Mouse (Mus musculus) left cerebral cortex, postnatal 14 days (tissue): ENCODE measurements around the gene Srcap. TPM values are rescaled to one million over a fixed set of nuclear protein-coding genes. Genes with fewer than 3 reads are reported as not detected.
A peak's percentile ranks its signal among the peaks of the same experiment; 100 is the strongest.
"Not testable (repeated sequence)": the region's sequence is repeated elsewhere in the genome, so short reads cannot be mapped to it uniquely, and the experiment has no call there.

ENCODE experiments used
- DNase-seq, 2 experiments: peaks; one replicate each; pipeline ENCODE4 v3.0.0; 2021 to 2022; ENCODE audit warnings: low spot score in 2 of 2, mixed read lengths in 1 of 2
- intact Hi-C: fragments of 180-260 bp; cut with DNase I; formaldehyde crosslinking; loops from one replicate; pipeline ENCODE4 v1.15.1; 2025
- total RNA-seq, 2 experiments: library from RNA; stranded (reverse); gene quantifications; 2 replicates each; pipeline ENCODE4 v1.2.3; 2021

The Srcap gene
- total RNA-seq, 2 experiments from 2014 or later: 112 to 114 TPM

DNA sequence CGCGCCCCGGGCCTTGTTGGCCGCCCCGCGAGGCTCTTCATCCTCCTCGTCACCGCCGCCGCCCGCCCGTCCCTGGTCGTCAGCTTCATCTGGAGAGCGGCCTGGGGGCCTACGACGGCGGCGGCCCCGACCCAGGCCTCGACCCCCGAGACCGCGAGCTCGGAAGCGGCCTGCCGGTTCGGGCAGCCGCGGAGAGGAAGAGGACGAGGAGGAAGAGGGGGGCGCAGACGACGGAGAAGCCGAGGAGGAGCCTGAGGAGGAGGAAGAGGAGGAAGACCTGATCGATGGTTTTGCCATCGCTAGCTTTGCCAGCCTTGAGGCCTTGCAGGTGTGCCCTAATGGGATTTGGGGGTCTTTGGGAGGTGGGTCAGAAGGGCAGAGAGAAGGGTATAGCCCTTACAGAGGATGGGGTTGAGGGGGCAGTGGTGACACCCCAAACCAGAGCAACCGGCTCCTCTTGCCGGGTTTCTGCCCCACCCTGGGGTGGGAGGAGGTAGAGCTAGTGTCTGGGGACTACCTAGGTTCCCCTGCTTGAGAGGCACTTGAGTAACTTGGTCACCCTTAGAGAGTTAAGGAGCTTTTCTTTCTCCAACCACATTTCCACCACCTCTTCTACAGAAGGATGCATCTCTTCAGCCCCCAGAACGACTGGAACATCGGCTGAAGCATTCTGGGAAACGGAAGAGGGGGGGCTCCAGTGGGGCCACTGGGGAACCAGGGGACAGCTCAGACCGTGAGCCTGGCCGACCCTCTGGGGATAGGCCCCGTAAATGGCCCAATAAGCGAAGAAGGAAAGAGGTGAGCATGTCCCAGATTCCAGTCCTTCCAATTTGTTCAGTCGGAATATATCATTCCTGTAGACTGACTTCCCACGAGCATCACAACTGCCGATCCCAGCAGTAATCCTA is 32.2 kb upstream of the Srcap start:
- intact Hi-C loops: loop anchor here (5.0 kb wide), 1 partner anchor 217 kb away; the partner anchor contains the start of gene Dctpp1
- DNase-seq: peak in 1 of 2 experiments; percentile 12

DNA sequence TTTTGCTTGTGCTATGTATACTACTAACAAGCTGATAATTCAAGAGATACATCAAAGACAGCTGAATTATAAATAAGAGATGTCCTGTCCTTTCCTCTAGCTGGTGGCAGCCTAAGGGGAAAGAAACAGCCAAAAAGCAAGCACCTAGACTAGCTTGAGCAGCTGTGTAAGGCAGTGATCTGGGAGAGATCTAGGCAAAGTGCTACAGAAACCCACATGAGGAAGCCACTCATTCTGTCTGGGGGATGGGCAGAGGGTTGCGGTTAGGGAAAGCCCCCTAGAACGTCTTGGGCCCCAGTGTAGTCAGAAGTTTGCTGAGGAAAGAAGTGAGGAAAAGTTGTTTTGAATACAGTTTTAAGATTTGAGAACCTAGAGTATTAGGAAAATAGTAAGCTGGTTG is 31.5 kb upstream of the Srcap start:
- intact Hi-C loops: no loop called here
- DNase-seq: no peak

GRCm38 (mm10) chr7:127485416-127485815 is 26.4 kb upstream of the Srcap start:
- no peak for DNase-seq
- intact Hi-C loops: no loop called here

- DNase-seq, intact Hi-C loops: not testable (repeated sequence)
Observed at GRCm38 (mm10) chr7:127488364-127488763, 23.4 kb upstream of the Srcap start.

DNA sequence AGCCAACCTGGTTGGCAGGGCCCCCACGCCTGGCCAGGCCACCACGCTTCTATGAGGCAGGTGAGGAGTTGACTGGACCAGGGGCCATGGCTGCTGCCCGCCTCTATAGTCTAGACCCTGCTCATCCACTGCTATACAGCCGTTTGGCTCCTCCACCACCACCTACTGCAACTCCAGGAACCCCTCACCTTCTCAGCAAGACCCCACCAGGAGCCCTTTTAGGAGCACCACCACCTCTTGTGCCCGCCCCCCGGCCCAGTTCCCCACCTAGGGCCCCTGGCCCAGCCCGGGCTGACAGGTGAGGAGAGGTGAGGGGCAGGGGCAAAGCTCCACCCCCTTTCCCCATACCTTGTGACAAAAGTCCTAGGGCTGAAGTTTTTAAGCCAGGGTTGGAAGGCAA is 21.8 kb upstream of the Srcap start:
- intact Hi-C loops: no loop called here

DNA sequence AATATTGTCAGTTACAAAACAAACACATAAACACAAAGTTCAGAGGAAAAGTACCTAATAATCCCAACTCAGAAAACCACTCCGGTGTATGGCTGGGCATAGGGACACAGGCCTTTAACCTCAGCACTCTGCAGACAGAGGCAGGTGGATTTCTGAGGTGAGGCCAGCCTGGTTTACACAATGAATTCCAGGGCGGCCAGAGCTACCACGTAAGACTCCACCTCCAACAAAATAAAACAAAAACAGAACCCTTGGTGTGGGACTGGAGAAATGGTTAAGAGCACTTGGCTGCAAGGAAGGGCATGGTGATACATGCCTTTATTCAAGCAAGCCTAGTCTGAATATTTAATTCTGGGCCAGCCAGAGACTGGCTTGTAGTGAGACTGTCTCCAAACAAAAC is 19.9 kb upstream of the Srcap start:
- intact Hi-C loops: no loop called here
- DNase-seq: no peak

More for the DNA sequence above, 21.8 kb upstream of the Srcap start:
- DNase-seq: no peak

DNA sequence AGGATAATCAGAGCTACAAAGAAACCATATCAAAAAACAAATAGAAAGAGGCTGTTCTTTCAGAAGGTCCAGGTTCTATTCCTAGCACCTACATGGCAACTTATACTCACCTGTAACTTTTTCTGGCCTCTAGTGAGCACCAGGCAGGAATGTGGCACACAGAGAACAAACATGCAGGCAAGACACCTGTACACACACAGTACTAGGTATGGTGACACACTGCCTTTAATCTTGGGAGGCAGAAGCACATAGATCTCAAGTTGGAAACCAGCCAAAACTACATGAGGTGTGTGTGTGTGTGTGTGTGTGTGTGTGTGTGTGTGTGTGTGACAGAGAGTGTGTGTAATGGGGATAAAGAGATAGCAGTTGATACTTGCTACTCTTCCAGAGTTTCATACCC is 17.1 kb upstream of the Srcap start:
- intact Hi-C loops: no loop called here
- no peak for DNase-seq

DNA sequence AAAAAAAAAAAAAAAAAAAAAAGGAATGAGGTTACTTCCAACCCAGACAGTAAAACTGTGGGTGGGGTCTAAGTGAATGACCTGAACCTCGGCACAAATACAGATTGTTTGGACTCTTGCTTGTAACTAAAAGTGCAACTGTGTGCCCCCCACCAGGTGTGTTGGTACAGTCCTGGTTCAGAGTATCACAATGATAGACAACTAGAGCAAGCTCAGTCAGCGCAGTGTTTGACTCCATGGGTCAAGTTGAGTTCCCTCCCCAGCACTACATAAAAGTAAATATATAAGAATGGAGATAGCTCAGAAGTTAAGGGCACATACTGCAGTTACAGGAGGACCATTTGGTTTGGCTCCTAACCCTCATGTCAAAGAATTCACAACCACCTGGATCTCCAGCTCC is 14.4 kb upstream of the Srcap start:
- DNase-seq: no peak
- intact Hi-C loops: no loop called here

DNA sequence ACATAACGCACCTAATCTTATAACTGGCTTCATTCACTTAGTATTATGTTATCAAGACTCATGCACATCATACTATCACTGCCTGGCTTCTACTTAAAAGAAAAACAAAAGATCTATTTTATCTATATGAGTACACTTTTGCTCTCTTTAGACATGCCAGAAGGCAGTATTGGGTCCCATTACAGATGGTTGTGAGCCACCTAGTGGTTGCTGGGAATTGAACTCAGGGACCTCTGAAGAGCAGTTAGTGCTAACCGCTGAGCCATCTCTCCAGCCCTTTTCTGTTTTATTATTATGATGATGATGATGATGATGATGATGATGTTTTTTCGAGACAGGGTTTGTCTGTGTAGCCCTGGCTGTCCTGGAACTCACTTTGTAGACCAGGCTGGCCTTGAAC is 13.4 kb upstream of the Srcap start:
- intact Hi-C loops: loop anchor here (2.0 kb wide), 1 partner anchor 136 kb away; no protein-coding TSS in a partner anchor
- peak in 1 of 2 experiments; percentile 51 for DNase-seq

GRCm38 (mm10) chr7:127508291-127508690 is 3.5 kb upstream of the Srcap start:
- DNase-seq: no peak
- intact Hi-C loops: no loop called here

DNA sequence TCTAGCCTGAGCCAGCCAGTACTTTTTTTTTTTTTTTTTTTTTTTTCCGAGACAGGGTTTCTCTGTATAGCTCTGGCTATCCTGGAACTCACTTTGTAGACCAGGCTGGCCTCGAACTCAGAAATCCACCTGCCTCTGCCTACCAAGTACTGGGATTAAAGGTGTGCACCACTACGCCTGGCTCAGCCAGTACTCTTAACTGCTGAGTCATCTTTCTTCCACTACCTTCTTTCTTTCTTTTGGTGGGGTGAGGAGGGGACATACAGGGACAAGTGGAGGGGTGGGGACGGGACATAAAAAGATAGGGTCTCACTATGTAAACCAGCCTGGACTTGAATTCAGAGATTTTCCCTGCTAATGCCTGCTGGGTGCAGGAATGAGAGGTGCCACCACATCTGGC is 2.0 kb upstream of the Srcap start:
- intact Hi-C loops, DNase-seq: not testable (repeated sequence)

GRCm38 (mm10) chr7:127511241-127511640 is 542 bp upstream of the Srcap start:
- intact Hi-C loops: no loop called here
- peak in 1 of 2 experiments; percentile 28 for DNase-seq

DNA sequence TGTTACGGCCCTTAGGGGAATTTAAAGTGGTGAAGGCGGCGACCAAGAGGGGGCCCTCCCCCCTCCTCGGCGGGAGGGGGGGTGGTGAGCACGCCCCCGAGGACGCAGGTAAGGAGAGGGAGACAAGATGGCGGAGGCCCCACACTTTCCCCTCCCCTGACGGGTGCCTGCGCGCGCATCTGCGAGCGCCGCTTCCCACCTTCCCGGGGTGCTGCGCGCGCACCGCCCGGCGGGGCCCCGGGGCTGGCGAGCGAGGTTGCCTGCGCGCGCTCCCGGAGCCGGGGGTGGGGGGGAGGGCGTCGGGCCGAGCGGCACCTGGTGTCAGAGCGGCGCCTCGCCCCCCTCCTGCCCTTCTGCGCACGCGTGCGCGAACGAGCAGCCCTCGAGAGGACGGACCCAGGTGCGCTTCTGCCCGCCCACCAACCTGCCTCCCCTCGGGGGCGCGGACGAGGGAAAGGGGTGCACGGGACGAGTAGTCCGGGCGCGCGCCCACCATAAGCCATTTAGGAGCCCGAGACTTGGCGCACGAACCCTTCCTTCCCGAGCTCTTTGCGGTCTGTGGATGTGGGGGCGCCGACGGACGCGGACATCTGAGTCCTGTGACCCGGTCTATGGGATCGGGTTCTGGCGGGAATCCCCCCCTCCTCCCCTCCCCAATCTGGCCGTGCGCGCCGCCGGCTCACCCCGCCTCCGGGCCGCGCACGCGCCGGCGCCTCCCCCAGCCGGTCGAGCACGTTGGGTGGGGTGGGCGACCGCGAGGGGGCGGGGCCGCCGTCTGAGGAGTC is 640 bp downstream of the Srcap start:
- DNase-seq: peak; percentile 87 to 91
- intact Hi-C loops: no loop called here

DNA sequence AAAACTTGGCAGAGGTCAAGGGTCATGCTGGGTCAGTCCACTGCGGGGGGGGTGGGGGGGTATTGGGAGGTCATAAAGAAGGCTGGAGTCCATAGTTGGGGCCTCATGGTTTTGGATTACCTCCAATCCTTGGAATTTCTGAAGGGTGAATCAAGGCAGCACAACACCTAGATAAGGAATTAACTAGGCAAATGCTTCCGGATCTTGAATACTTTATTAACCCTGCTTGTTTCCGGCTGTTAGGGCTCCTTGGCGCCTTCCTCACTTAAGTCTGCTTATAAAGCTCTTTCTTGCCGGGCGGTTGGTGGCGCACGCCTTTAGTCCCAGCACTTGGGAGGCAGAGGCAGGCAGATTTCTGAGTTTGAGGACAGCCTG is 1.2 kb downstream of the Srcap start:
- DNase-seq: no peak
- intact Hi-C loops: no loop called here

GRCm38 (mm10) chr7:127513781-127514180 is 2.0 kb downstream of the Srcap start:
- intact Hi-C loops: no loop called here
- no peak for DNase-seq

DNA sequence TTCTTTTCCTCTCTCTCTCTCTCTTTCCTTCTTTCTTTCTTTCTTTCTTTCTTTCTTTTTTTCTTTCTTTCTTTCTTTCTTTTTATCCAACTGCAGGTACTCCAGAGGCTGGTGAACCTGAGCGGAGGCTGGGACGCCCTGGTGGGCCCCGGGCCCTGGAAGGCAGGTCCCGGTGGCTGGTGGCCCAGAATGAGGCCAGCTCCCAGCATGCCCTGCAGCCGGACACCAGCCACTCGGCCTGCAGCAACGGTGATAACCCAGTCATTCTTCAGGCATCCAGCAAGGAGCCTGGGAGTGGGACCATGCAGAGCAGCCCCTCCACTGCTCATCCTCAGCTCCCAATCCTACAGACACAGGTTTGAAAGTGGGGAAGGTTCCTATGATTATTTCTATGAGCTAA is 4.1 kb downstream of the Srcap start:
- no peak for DNase-seq
- intact Hi-C loops: loop anchor here (5.0 kb wide), 1 partner anchor 41 kb away; no protein-coding TSS in a partner anchor

DNA sequence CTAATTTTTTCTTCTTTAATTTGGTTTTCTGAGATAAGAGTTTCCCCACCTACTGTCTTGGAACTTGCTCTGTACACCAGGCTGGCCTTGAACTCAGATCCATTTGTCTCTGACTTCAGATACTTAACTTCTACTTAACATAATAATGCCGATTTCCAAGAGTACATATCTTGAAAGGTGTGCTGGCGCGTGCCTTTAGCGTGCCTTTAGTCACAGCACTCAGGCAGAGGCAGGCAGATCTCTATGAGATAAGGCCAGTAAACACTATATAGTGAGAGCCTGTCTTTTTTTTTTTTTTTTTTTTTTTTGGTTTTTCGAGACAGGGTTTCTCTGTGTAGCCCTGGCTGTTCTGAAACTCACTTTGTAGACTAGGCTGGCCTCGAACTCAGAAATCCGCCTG is 4.6 kb downstream of the Srcap start:
- intact Hi-C loops: loop anchor here (5.0 kb wide), 1 partner anchor 41 kb away; no protein-coding TSS in a partner anchor
- no peak for DNase-seq

DNA sequence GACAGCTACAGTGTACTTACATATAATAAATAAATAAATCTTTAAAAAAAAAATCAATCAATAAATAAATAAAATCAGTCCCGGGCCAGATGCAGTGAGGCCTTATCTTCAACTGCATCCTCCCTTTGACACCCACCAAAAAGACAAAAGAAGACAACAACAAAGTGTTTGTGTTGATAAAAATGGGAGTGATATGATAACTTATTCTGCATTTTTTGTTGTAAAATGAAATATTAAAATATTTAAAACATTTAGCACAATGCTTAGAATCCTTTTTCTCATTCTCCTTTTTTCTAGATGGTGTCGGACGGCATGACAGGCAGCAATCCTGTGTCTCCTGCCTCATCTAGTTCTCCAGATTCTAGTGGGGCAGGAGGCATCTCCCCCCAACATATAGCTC is 7.5 kb downstream of the Srcap start, which contains the start of gene Gm42715:
TSS of gene Gm42715 (plus strand) at position 301 of the 400 bp plus-strand sequence.
- intact Hi-C loops: loop anchor here (5.0 kb wide), 1 partner anchor 38 kb away; no protein-coding TSS in a partner anchor
- DNase-seq: no peak

- intact Hi-C loops: no loop called here
- DNase-seq: peak in 1 of 2 experiments; percentile 18
Observed at GRCm38 (mm10) chr7:127541671-127542070, 29.9 kb downstream of the Srcap start.
